Mouse (Mus musculus) T-cell, adult 2 months (primary cell): ENCODE results near the gene Olfr653.

Experiments used
- DNase-seq: peaks from one replicate; pipeline ENCODE4 v3.0.0; 2022; ENCODE audit warnings: low spot score

The Olfr653 gene

GRCm38 (mm10) chr7:104577014-104577413 lies at the start of gene Olfr653:
Gene Olfr653, plus strand, starts transcription at chr7:104577314.
- DNase-seq: no peak

DNA sequence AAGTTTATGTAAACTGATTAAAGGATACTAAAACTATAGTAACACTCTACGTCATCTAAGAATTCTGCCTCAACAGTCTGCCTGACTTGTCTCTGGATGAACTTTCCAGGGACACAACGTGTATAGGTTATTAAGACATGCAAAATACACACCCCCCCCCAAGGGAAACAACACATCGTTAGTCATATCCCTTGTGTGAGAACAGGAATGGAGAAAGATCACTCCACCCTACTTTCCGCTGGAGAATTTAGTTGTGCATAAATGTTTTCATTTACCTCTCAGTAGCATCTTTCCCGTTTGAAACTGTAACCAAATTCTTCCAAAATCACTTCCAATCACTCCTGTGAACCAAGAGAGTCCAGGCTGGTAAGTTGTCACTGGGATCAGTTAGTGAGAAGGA lies 27.3 kb upstream of the Olfr653 start, which contains the start of gene Olfr651:
Olfr651 (plus strand) TSS at position 301 of the 400 bp plus-strand sequence.
- no peak for DNase-seq

GRCm38 (mm10) chr7:104552700-104553099 lies 24.4 kb upstream of the Olfr653 start:
- DNase-seq: no peak

DNA sequence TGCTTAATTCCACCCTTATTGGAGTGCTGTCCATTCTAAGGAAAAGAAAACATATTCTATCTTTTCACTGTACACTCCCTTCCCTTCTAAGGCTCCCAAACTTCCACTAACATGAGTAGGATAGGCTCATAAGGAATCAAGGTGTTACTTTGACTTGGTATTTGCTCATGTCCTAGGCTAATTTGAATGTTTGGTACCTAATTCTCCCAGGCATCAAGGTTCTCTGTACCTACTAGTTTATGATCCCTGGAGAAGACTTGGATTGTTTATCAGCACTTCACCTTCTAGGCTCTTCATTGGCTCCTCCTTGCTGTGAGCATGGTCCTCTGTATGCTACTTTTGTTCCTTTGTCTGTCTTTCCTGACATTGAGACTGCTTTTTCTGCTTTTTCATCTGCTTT lies 16.5 kb upstream of the Olfr653 start, which contains the start of gene Olfr652:
Olfr652 (plus strand) TSS at position 301 of the 400 bp plus-strand sequence.
- no peak for DNase-seq

- DNase-seq: no peak
Observed at GRCm38 (mm10) chr7:104580846-104581245, 3.7 kb downstream of the Olfr653 start.

- no peak for DNase-seq
Observed at GRCm38 (mm10) chr7:104581429-104581828, 4.3 kb downstream of the Olfr653 start.

- DNase-seq: no peak
Observed at GRCm38 (mm10) chr7:104586725-104587124, 9.6 kb downstream of the Olfr653 start, which contains the start of gene Olfr654. Gene Olfr654, plus strand, starts transcription at chr7:104587025.

DNA sequence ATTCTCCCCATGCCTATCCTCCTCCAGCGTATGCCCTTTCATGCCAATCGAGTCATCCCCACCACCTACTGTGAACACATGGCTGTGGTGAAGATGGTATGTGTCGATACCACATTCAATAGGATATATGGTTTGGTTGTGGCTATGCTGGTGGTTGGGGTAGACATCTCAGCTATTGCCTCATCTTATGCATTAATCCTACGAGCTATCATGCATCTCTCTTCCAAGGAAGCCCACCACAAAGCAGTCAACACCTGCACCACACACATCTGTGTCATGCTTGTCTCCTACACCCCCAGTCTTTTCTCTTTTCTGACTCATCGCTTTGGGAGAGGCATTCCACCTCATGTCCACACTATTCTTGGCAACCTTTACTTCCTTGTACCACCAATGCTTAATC lies 11.2 kb downstream of the Olfr653 start:
- DNase-seq: no peak

DNA sequence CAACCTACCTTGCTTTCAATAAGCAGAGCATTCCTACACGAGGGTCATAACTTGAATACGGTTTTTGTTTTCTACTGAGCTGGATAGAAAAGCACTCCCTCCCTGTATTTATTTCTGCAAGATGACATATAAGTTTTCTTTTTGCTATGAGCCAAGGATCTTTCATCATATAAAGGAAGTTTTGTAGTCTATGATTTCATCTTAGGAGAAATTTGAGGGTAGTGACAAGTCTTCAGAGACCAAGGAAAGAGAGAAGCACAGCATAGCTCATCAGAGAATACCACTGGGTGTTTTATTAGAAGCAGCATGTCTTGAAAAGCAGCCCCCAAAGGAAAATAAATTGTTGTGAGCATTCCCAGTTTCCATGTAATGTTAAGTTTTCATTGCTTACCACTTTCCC lies 24.6 kb downstream of the Olfr653 start, which contains the start of gene Olfr655:
Olfr655 (minus strand) TSS at position 101 of the 400 bp plus-strand sequence.
- no peak for DNase-seq

DNA sequence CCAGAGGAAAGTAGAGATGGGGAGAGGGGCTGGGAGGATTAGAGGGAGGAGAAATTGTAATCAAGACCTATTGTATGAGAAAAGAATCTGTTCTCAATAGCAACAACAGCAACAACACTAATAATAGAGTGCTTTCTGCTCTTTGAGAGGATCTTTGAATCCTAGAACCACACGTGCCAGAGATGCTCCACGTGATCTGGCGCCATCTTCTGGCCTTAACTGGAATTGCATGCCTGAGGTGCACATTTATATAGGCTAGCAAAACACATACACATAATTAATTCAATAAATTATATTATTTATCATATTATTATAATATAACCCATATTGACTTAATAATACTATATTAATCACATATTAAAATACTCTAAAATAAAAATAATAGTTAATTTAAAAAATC lies 26.1 kb downstream of the Olfr653 start:
- DNase-seq: peak; percentile 57

GRCm38 (mm10) chr7:104604727-104605126 lies 27.6 kb downstream of the Olfr653 start:
- no peak for DNase-seq

- DNase-seq: no peak
Observed at GRCm38 (mm10) chr7:104613655-104614054, 36.5 kb downstream of the Olfr653 start, which contains the start of gene Olfr656. Gene Olfr656, plus strand, starts transcription at chr7:104613955.

DNA sequence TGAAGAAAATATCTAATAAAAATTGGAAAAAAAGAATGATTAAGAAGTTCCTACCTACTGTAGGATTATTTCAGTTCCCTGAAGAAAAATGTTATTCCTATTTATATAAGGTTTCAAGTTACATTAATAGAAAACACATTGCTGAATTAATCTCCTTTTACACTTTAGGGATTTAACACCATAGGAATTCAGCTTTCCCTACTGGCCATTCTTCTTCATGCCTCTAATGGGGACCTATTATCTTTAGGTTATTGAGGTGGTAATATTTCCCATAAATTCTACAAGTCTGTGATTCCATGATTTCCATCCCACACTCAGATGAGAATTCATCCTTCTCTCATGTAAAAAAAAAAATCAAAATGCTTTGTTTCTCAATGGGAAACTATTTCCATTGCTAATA lies 47.4 kb downstream of the Olfr653 start, which contains the start of gene Olfr657:
Olfr657 (plus strand) TSS at position 301 of the 400 bp plus-strand sequence.
- no peak for DNase-seq
